Mouse (Mus musculus) spleen, adult 12 weeks (tissue): ENCODE results near the gene Rhot2.

ENCODE experiments used
- DNase-seq: peaks from one replicate; pipeline ENCODE4 v3.0.0; 2022; ENCODE audit warnings: low spot score

Rhot2 gene

DNA sequence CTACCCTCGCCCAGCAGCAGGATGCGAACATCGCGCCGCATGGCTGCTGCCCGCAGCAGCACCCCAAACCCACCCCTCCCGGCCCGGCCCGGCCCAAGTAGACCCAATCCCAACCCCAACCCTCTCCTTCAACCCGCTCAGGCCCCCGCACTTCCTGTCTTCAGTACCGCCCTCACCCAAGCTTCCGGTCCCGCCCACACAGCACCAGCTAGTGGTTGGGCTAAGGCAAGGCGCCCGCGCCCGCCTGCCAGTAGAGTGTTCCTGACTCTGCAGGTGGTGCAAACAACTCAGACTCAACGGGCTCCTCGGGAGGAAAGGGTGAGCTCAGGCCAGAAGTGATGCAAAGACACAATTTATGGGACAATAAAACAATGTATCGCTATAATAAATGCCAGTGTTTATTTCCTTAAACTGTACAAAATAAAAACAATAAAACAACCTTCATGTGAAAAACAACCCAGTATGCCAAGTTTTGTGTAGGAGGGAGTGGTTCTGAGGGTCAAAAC lies at the start of gene Rhot2:
TSS of gene Rhot2 (minus strand) at position 456 of the 506 bp plus-strand sequence.
- DNase-seq: peak; percentile 86

DNA sequence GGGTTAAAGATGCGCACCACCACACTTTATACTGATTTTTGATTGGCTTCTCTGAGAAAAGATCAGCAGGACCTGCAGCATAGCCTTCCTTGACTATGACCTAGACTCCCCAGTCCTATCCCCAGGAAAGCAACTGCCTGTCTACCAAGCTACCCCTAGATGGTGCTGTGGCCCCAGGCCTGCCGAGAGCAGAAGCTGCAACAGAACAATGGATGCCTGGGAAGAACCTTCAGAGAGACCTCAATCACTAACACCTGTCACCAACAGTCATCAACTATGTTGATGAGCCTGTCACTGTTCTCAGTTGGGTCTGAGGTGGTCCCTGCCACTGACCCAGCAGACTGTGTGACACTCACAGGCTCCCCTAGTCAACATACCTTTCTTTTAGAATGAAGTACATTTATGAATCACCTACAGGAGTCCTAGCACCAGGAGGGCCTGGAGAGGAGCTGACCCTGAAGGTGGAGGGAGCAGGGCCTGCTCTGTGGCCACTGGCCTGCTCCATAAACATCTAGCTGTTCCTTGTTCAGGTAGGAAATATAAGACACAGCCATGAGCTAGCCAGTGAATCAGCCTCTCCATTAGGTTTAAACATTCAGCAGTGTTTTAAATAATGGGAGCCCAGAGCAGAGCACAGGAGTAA lies 49.4 kb upstream of the Rhot2 start:
- DNase-seq: peak; percentile 43

DNA sequence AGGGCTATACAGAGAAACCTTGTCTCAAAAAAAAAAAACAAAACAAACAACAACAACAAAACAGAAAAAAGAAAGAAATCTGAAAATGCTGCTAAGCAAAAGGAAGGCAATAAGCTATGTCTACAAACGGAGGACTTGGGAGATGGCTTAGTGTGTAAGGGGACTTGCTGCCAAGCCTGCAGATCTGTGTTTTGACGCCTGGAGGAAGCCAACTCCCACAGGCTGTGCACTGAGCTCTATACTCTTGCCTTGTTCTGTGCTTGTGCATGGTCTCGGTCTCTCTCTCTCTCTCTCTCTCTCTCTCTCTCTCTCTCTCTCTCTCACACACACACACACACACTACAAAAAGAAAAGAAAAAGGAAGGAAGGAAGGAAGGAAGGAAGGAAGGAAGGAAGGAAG lies 44.2 kb upstream of the Rhot2 start:
- no peak for DNase-seq

DNA sequence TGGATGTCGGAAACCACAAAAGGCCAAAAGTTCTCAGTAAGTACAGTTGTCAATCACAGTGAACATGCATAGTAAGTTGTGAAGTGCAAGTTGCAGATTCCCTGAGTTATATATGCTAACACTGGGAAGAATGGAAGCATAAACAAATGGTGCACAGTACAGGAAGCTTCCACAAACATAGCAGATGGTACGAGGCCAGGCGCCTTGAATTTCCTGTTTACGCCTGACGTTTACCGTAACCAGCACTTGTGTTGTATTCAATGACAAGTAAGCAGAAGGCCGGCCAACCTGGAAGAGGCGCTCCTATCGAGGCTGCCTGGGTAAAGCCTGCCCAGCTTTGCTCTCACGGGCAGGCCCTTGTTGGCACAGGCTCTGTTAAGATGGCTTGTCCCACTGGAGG lies 42.8 kb upstream of the Rhot2 start:
- no peak for DNase-seq

DNA sequence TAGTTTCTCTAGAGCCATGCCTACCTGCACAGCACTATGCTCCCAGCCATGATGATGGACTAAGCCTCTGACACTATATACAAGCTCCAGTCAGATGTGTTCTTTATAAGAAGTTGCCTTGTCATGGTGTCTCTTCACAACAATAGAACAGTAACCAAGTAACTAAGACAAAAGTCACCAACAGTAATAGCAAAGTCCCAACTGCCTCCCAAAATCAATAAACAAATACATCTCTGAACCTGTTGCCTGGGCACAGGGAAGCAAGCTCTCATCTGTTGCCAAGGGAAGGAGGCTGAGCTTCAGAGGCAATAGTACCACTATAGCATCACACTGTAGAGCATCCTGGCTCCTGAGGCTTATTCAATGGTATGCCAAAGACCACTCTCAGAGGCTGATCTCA lies 42.2 kb upstream of the Rhot2 start:
- no peak for DNase-seq

DNA sequence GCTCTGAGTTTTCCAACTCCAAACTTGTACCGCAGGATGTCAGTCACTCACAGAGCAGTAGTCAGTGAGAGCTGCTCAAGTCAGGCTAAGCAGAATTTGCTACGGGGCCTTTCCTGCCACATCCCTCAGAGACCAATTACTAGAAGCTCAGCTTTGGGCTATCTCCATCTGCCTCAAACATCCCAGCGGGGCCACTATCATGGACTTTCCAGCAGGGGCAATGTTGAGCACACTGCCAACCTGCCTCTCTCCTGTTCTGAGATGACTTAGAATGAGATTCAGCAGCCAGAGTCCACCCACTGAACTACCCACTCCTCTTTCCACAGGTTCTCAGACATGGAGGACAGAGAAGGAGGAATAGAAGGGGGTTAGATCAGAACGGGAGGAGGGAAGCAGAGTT lies 41.0 kb upstream of the Rhot2 start:
- DNase-seq: no peak

DNA sequence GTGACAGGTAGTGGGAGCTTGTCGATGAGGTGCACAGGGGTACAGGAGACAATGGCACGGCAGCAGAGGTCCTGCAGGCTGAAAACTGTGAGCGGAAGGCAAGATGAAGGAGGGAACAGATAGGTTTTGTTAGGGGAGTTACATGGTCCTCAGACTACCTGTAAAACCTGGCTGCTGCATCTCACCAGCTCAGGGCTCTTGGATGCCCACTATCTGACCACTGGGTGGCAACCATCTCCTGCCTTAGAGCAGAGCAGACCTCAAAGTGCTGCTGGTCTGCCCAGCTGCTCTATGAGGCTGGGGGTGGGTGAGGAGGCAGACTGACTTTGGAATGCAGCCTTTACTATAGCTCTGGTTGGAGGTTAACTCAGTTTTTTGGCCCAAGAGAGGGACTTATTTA lies 39.2 kb upstream of the Rhot2 start:
- DNase-seq: no peak

DNA sequence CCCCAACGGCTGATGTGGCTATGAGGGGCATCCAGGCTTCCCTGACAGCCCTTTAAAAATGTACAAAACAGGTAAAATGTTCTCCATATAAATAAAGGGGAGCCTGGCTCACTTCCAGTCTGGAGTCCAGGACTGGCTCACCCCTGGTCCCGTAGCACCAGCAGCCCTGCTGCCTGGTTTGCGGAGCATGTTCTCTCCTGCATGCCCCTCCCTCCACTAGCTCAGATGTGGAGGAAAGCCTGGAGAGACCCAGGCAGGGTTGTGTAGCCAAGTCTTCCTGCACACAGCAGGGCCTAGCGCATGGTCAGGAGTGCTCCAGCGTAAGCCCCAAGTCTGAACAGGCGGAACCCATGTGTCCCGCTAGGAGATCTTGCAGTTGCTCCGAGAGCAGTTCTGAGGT lies 38.6 kb upstream of the Rhot2 start:
- DNase-seq: no peak

DNA sequence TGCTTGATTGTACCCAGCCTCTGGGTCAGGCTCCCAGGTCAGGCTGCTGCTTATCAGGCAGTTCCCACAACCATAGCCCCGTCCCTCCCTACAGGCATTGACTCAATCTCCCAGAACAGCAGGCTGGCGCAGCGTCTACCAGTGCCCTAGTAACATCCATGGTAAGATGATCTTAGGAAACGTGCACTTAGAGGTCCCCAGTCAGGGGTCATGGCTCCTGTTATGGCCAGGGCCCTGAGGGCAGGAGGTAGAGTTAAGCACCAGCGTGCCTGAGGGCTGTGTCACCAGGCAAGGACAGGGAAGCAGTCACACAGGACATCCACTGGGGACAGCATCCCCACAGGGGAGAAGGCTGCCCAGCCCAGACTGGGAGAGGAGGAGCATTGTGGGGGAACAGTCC lies 37.7 kb upstream of the Rhot2 start:
- DNase-seq: no peak

DNA sequence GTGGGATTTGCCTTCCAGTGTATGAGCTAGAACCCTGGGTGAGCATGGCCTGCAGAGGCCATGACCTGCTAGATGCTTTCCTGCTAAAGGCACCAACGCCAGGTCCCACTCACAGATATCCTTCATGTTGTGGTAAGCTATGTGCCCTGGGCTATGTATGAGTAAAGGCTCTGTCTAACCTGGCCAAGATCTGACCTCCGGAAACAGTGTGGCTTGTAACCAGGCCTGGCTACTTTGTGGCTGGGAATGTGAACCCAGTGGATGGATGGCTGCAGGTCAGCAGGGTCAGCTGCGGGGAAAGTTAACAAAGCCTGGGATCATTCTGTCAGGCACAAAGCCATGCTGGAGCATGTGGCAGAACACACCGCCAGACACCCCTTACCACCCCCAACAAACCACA lies 37.0 kb upstream of the Rhot2 start:
- DNase-seq: no peak

DNA sequence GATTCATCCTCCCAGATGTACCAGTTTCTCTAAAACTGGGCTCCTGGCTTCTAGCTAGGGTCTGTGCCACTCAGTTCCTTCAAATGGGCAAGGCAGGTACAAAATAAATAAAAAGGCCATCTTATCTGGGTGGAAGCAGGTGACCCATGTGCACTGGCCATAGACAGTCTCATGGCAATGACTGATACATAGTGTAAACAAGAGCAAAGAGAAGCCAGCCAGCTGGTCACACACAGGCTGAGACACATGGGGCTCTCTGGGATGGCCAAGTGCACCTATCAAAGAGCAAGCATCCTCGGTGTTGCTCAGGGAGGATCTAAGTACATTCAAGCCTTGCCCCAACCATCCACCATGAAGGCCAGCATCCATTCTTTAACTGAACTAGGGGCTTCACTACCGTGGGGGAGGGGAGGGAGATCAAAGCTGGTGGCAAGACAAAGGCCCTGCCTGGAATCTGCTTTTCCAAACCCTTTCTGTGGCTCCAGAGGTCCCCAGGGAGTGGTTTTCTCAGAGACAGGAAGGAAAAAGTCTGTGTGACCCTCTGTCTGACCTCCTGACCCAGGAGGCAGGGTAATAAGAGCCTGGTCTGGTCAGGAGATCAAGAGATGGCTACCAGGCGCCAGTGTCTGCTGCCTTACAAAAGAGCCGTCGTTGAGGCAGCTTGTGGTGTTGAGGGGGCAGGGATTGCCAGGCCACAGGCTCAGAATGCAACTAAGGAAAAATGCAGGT lies 36.4 kb upstream of the Rhot2 start:
- no peak for DNase-seq

DNA sequence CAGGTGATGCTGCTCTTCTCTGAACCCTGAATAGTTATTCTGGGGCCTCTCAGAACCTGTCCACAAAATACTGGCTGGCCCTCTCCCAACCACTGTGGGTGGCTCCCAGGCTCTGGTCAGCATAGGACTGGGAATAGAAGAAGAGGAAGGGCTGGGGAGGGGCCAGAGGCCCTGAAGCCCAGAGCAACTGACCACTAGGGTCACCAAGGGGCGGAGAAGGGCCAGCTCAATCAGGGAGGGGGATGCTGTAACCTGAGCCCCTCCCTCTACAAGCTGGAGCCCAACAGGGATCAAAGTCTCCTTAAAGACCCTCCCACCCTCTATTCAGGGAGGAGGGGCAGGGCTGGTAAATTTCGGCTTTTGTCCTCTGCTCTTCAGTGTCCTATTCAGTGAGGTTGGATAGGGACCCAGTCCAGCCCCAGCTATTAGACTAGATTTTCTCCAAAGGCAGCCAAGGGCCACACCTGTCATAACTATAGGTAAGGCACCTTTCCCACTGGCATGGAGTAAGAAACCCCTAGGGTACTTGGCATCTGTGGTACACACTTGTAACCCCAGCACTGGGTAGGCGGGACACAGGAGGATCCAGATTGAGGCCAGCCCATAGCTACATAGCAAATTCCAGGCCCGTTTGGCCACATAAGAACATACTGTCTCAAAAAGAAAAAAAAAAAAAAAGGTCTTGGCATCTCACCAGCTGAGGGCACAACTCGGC lies 35.7 kb upstream of the Rhot2 start, which contains the start of gene Wfikkn1:
TSS of gene Wfikkn1 (minus strand) at position 663 of the 715 bp plus-strand sequence.
- no peak for DNase-seq

DNA sequence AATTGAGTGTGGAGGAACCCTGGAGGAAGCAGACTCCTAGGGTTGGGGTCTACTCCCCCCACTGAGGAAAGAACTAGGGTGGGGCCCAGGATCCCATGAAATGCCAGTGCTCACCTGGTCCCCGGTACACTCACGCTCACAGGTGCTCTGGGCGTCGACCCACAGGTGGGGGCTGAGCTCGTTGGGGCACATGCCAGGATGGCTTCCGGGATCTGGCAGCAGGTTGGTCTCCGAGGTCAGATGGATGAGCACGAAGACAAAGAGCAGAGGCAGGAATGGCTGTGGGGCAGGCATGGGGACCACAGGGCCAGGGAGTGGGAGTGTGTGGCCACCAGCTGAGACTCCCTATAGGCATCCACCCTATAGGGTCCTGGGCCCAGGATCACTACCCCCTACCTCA lies 35.1 kb upstream of the Rhot2 start:
- DNase-seq: no peak

DNA sequence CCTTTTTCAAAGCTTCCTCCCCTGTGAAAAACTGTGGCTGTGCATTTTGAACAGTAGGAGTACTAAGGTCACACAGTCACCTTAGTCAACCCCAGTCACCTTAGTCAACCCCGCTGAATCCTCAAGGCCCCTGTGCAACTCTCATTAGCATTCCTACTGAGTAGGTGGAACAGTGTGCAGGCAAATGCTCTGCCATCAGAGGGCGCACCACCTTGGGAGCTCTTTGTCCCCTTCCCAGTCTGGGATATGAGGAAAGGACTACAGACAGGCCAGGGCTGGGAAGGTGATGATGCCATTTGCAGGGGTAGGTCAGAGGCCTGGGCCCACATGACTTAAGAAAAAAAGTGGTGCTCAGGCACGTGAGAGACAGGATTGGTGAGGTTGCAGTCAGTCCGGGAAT lies 34.6 kb upstream of the Rhot2 start:
- DNase-seq: no peak

DNA sequence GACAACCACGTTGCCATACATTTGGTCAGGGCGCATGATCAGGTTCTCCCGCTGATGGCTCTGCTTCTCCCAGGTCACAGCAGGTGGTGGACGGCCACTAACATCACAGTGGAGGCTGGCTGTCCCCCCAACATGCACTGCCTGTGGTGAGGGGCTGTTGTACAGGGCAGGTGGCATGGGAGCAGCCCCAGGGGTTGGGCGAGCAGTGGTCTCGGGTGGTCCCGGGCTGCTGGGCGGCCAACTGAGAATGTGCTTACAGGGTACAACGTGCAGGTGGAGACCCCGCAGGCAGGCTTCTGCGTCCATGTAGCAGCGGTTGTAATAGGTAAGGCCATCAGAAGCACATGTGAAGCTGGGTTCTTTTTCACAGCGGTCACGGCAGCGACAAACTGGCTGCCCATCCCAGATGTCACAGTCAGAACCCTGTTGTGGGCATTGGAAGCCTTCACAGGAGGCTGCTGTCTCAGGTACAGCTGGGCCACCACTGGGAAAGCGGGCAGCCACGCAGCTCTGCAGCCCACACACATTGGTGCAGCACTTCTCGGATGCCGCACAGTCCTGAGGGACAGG lies 34.0 kb upstream of the Rhot2 start:
- no peak for DNase-seq

DNA sequence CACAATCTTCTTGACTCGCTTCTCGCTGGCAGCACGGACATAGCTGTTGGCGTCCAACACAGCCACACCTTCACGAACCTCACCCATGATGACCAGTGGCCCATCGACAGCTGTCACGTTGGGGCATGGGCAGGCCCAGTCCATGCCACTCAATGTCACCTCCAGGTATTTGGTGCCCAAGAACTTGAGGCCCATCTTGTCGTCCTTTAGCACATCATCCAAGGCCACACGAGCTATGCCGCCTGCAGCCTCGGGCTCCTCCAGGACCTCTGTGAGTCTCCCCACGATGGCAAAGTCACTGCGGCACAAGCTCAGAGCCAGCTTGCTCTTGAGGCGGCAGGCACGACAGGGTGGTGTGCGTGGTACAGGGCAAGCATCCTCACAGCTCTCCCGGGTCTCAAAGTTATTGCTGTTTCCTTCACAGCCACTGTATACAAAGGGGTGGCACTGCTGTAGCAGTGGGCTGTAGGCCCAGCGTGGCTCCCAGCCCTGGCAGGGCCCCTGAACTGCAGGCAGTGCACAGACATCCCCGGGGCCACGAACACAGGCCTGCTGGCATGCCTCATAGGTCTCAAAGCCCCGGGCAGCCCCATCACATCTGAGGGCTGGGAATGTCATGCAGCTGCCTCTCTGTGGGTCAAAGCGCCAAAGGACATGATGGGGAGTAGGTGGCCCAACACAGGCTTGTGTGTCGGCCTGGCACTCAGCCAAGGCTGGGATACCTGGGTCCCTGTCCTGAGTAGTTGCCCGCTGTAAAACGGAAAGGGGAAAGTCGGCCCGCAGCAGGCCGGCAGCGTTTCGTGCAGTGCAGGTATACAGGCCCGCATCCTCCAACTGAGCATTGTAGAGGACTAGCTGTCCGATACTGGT lies 33.3 kb upstream of the Rhot2 start:
- no peak for DNase-seq

DNA sequence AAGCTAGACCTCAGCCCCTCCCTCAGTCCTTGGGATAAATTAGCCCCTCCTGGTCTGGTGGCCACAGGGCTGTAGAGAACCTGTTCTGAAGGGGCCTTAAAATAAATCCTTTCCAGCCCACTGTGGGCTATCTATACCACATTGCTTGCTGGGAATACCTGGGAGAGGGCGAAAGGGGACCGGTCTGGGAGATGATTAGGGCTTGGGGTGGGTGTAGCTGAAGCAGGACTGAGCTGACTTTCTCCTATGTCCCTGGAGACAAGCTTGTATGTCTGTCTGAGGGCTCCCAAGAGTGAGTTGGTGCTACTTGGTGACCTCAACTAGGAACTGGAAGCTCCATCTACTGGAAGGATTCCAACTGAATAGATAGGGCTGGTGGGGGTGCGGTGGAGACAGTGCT lies 32.4 kb upstream of the Rhot2 start:
- DNase-seq: no peak

DNA sequence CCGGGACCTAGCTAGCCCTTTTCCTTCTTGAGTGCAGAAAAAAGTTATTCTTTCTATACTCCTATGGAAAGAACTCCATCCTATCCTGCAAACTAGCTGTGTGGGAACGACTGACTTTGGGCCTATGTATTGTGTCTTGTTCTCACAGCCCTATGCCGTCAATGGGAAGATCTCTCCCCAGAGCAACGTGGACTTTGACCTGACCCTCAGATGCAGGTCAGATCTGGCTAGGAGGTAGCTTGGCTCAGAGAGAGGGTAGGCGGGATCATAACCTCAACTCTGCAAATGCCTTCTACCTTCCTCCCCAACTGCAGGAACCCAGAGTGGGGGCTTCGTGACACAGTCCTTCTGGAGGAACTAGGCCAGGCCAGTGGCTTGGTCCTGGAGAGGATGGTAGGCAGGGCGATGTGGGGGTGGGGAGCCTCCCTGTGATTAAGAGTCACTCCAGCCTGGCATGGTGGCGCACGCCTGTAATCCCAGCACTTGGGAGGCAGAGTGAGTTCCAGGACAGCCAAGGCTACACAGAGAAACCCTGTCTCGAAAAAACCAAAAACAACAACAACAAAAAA lies 31.8 kb upstream of the Rhot2 start:
- no peak for DNase-seq

DNA sequence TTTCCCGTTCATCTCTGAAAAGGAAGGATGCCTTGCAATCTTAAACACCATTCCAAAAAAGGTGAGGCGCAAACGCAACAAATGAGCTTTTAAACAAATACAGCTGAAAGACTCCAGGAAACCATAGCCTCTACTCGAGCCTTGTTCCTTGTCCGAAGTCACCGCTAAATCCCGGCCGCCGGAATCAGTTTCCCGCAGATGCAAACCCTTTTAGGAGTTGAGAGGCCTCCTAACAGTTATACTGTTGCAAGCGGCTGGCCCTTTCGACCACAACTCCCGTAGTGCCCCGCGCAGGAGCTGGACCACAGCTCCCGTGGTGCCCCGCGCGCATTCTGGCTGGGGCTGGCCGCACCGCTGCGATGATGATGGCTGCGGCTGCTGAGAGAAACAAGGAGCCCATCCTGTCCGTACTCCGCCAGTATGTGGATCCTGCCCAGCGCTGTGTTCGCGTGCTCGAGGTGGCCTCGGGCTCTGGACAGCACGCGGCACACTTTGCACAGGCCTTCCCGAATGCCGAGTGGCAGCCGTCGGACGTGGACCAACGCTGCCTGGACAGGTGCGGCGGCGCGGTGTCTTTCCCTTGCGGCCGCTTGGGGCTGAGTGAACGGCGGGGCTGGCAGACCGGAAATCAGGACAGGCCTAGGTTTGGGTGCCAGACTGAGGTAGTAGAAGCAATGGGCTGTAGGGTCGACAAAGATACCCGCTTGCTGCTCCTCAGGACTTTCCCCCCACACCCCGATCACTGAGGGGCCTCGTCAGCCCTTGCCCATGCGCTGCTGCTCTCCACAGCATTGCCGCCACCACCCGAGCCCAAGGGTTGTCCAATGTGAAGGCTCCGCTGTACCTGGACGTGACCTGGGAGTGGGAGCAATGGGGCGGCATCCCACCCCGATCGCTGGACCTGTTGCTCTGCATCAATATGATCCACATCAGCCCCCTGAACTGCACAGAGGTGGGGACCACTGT lies 30.8 kb upstream of the Rhot2 start:
- DNase-seq: peak; percentile 78

DNA sequence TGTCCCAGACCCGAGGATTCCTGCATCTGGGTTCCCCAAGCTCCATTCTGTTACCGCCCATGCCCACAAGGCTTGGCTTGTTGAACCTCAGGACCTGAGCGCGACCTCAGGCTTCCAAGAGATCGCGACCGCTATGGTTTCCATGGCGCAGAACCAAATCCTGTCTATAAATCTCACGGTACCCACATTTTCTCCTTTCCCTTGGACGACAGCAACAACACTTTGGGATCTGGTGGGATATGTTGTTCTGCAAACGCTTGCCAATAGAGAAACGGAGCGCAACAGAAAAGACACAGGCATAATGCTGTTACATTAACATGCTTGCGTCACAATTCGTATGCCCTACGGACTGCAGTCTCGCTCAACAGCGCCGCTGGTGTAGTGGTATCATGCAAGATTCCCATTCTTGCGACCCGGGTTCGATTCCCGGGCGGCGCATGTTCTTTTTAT lies 30.1 kb upstream of the Rhot2 start, which contains the start of gene Mettl26:
TSS of gene Mettl26 (plus strand) at position 354 of the 450 bp plus-strand sequence.
- DNase-seq: peak; percentile 92
